Mouse (Mus musculus) embryonic facial prominence, embryonic 13.5 days (tissue): ENCODE results near the gene Kctd12. TPM values are rescaled to one million over a fixed set of nuclear protein-coding genes. Genes with fewer than 3 reads are reported as not detected.

Experiments
- ATAC-seq: fragments of 200-750 bp; cut with Nextera tagmentation; 2 replicates; pipeline ENCODE4 v1.8.0; 2017; ENCODE audit warnings: low read depth; ENCODE audit not compliant: insufficient number of reproducible peaks, insufficient read depth, low FRiP score, low TSS enrichment
- H3K27ac ChIP-seq: fragments of 300-500 bp; sonication (generic); 2 replicates; pipeline ENCODE4 v1.5.1; 2015; ENCODE audit warnings: moderate library complexity, mild to moderate bottlenecking, inconsistent platforms
- H3K27me3 ChIP-seq: fragments of 300-500 bp; sonication (generic); 2 replicates; pipeline ENCODE4 v1.6.1; 2015; ENCODE audit warnings: mild to moderate bottlenecking, inconsistent platforms
- H3K36me3 ChIP-seq: fragments of 300-500 bp; sonication (generic); 2 replicates; pipeline ENCODE4 v1.6.1; 2015; ENCODE audit warnings: mild to moderate bottlenecking, inconsistent platforms
- H3K4me1 ChIP-seq: fragments of 300-500 bp; sonication (generic); 2 replicates; pipeline ENCODE4 v1.6.1; 2015; ENCODE audit warnings: inconsistent platforms
- H3K4me2 ChIP-seq: fragments of 300-500 bp; sonication (generic); 2 replicates; pipeline ENCODE4 v1.6.1; 2015; ENCODE audit warnings: moderate library complexity, mild to moderate bottlenecking, inconsistent platforms
- H3K4me3 ChIP-seq: fragments of 300-500 bp; sonication (generic); 2 replicates; pipeline ENCODE4 v1.5.1; 2015; ENCODE audit warnings: mild to moderate bottlenecking, inconsistent platforms
- H3K9ac ChIP-seq: fragments of 300-500 bp; sonication (generic); 2 replicates; pipeline ENCODE4 v1.6.1; 2015; ENCODE audit warnings: mild to moderate bottlenecking, inconsistent platforms
- H3K9me3 ChIP-seq: fragments of 300-500 bp; sonication (generic); 2 replicates; pipeline ENCODE4 v1.6.1; 2016; ENCODE audit warnings: inconsistent platforms
- WGBS: fragments of 180-500 bp; shearing (Covaris S2); methylation state at CpG from one replicate; pipeline ENCODE4 v1.1.7; 2015; ENCODE audit warnings: mixed read lengths; 5-methylcytosine and 5-hydroxymethylcytosine counted together
- polyA plus RNA-seq: library from polyadenylated mRNA; unstranded; fragments of >200 nt; fragmentation: Nextera tagmentation; extraction: Ambion mirVana; gene quantifications from 2 replicates; pipeline ENCODE4 v1.2.1, GENCODE M21; 2015

The Kctd12 gene
- polyA plus RNA-seq, 1 experiment from 2014 or later = 34.8 TPM

GRCm38 (mm10) chr14:102987626-102988025 lies 5.2 kb upstream of the Kctd12 start:
- Histone ChIP-seq H3K4me3 (no peak overlapping the region), H3K9ac (no peak overlapping the region), H3K4me1 (peaks cover 16% of the 10 kb centered on the region), H3K9me3 (no peaks in the 10 kb centered on the region), H3K27ac (no peak overlapping the region), H3K27me3 (0 out of 2 replicates have a peak, but pooled peaks cover 12% of the 10 kb centered on the region), H3K36me3 (no peaks in the 10 kb centered on the region), H3K4me2 (no peak overlapping the region)
- 79% methylated on average over 5 of the region's 5 CpGs for WGBS
- ATAC-seq = no peak

GRCm38 (mm10) chr14:102983686-102984085 lies 1.2 kb upstream of the Kctd12 start:
- 66% methylated on average over 8 of the region's 8 CpGs for WGBS
- H3K9me3 ChIP-seq = no peaks in the 10 kb centered on the region
- H3K27me3 ChIP-seq = peaks cover 18% of the 10 kb centered on the region; the same call in 1 of the 2 replicates
- H3K9ac ChIP-seq = no peak overlapping the region
- 0 out of 2 replicates have a peak, but pooled peaks cover under 1% of the 10 kb centered on the region for H3K36me3 ChIP-seq
- ATAC-seq = no peak
- H3K27ac ChIP-seq = no peak overlapping the region
- peaks cover 11% of the 10 kb centered on the region for H3K4me1 ChIP-seq
- H3K4me3 ChIP-seq = no peak overlapping the region
- H3K4me2 ChIP-seq = peak overlapping the region; percentile 86

- under 1% methylated on average over 65 of the region's 76 CpGs for WGBS
- Histone ChIP-seq H3K4me3 (peak overlapping the region; percentile 76), H3K27me3 (peaks cover 14% of the 10 kb centered on the region; the same call in 1 of the 2 replicates), H3K4me2 (peak overlapping the region; percentile 86), H3K9me3 (no peaks in the 10 kb centered on the region), H3K4me1 (peaks cover 11% of the 10 kb centered on the region; the same call in 1 of the 2 replicates), H3K9ac (peak overlapping the region; percentile 87), H3K36me3 (0 out of 2 replicates have a peak, but pooled peaks cover 4% of the 10 kb centered on the region), H3K27ac (peak overlapping the region; percentile 93)
- no peak; the same call in none of the 2 replicates for ATAC-seq
Observed at GRCm38 (mm10) chr14:102982016-102982626, 316 bp downstream of the Kctd12 start.

GRCm38 (mm10) chr14:102981441-102982015 lies 909 bp downstream of the Kctd12 start:
- H3K4me3 ChIP-seq = peak overlapping the region; percentile 76
- 0 out of 2 replicates have a peak, but pooled peaks cover 4% of the 10 kb centered on the region for H3K36me3 ChIP-seq
- H3K9me3 ChIP-seq = no peaks in the 10 kb centered on the region
- H3K4me2 ChIP-seq = peak overlapping the region; percentile 86
- peaks cover 11% of the 10 kb centered on the region; the same call in 1 of the 2 replicates for H3K4me1 ChIP-seq
- peak overlapping the region; percentile 87 for H3K9ac ChIP-seq
- H3K27ac ChIP-seq = peak overlapping the region; percentile 93
- ATAC-seq = peak; percentile 49
- under 1% methylated on average over 61 of the region's 62 CpGs for WGBS
- H3K27me3 ChIP-seq = peaks cover 14% of the 10 kb centered on the region; the same call in 1 of the 2 replicates

- H3K4me1 ChIP-seq = peaks cover 11% of the 10 kb centered on the region; the same call in 1 of the 2 replicates
- 4% methylated on average over 14 of the region's 14 CpGs for WGBS
- H3K4me2 ChIP-seq = peak overlapping the region; percentile 86
- H3K9me3 ChIP-seq = no peaks in the 10 kb centered on the region
- peak overlapping the region; percentile 87 for H3K9ac ChIP-seq
- 0 out of 2 replicates have a peak, but pooled peaks cover 4% of the 10 kb centered on the region for H3K36me3 ChIP-seq
- peaks cover 14% of the 10 kb centered on the region; the same call in 1 of the 2 replicates for H3K27me3 ChIP-seq
- H3K4me3 ChIP-seq = peak overlapping the region; percentile 76
- H3K27ac ChIP-seq = peak overlapping the region; percentile 93
- ATAC-seq = no peak
Observed at GRCm38 (mm10) chr14:102980986-102981385, 1.5 kb downstream of the Kctd12 start.

GRCm38 (mm10) chr14:102980481-102980880 lies 2.0 kb downstream of the Kctd12 start:
- Histone ChIP-seq H3K4me3 (peak overlapping the region; percentile 76), H3K9ac (peak overlapping the region; percentile 87), H3K27me3 (peaks cover 14% of the 10 kb centered on the region; the same call in 1 of the 2 replicates), H3K36me3 (0 out of 2 replicates have a peak, but pooled peaks cover 4% of the 10 kb centered on the region), H3K4me2 (peak overlapping the region; percentile 86), H3K4me1 (peaks cover 11% of the 10 kb centered on the region; the same call in 1 of the 2 replicates), H3K9me3 (no peaks in the 10 kb centered on the region), H3K27ac (0 out of 2 replicates have a peak overlapping the region, but pooled peaks have one; percentile 93)
- WGBS = 17% methylated on average over 7 of the region's 7 CpGs
- no peak for ATAC-seq

- H3K27ac ChIP-seq = no peak overlapping the region
- no peak for ATAC-seq
Observed at GRCm38 (mm10) chr14:102979831-102980230, 2.6 kb downstream of the Kctd12 start.

GRCm38 (mm10) chr14:102975865-102976264 lies 6.6 kb downstream of the Kctd12 start:
- H3K27me3 ChIP-seq = 0 out of 2 replicates have a peak, but pooled peaks cover under 1% of the 10 kb centered on the region
- H3K4me1 ChIP-seq = peaks cover 11% of the 10 kb centered on the region; the same call in 1 of the 2 replicates
- no peak overlapping the region for H3K4me2 ChIP-seq
- H3K27ac ChIP-seq = no peak overlapping the region
- no peak overlapping the region for H3K9ac ChIP-seq
- no peak for ATAC-seq
- no peak overlapping the region for H3K4me3 ChIP-seq
- 0 out of 2 replicates have a peak, but pooled peaks cover 4% of the 10 kb centered on the region for H3K36me3 ChIP-seq
- H3K9me3 ChIP-seq = no peaks in the 10 kb centered on the region
- 87% methylated on average over 6 of the region's 6 CpGs for WGBS

More at GRCm38 (mm10) chr14:102979831-102980230, 2.6 kb downstream of the Kctd12 start:
- no peaks in the 10 kb centered on the region for H3K9me3 ChIP-seq
- peaks cover 11% of the 10 kb centered on the region; the same call in 1 of the 2 replicates for H3K4me1 ChIP-seq
- 18% methylated on average over 10 of the region's 10 CpGs for WGBS
- H3K36me3 ChIP-seq = 0 out of 2 replicates have a peak, but pooled peaks cover 4% of the 10 kb centered on the region
- peak overlapping the region; percentile 57 for H3K9ac ChIP-seq
- peak overlapping the region; percentile 76 for H3K4me3 ChIP-seq
- peak overlapping the region; percentile 86 for H3K4me2 ChIP-seq
- H3K27me3 ChIP-seq = peaks cover 13% of the 10 kb centered on the region; the same call in 1 of the 2 replicates

- ATAC-seq = no peak
- no peak overlapping the region for H3K4me2 ChIP-seq
- H3K27me3 ChIP-seq = no peaks in the 10 kb centered on the region
- H3K9ac ChIP-seq = no peak overlapping the region
- H3K4me1 ChIP-seq = no peaks in the 10 kb centered on the region
- WGBS = 72% methylated on average over 5 of the region's 5 CpGs
- no peak overlapping the region for H3K27ac ChIP-seq
- H3K36me3 ChIP-seq = no peaks in the 10 kb centered on the region
- no peaks in the 10 kb centered on the region for H3K9me3 ChIP-seq
- no peak overlapping the region for H3K4me3 ChIP-seq
Observed at GRCm38 (mm10) chr14:102968824-102969223, 13.6 kb downstream of the Kctd12 start.

- Histone ChIP-seq H3K36me3 (no peaks in the 10 kb centered on the region), H3K4me3 (no peak overlapping the region), H3K27me3 (no peaks in the 10 kb centered on the region), H3K9ac (no peak overlapping the region), H3K4me2 (no peak overlapping the region), H3K4me1 (no peaks in the 10 kb centered on the region), H3K27ac (no peak overlapping the region), H3K9me3 (no peaks in the 10 kb centered on the region)
- ATAC-seq = no peak
- WGBS = 59% methylated on average over 7 of the region's 7 CpGs
Observed at GRCm38 (mm10) chr14:102966241-102966640, 16.2 kb downstream of the Kctd12 start.

- ATAC-seq = no peak
- no peaks in the 10 kb centered on the region for H3K27me3 ChIP-seq
- H3K27ac ChIP-seq = no peak overlapping the region
- no peak overlapping the region for H3K4me3 ChIP-seq
- no peak overlapping the region for H3K9ac ChIP-seq
- no peaks in the 10 kb centered on the region for H3K9me3 ChIP-seq
- H3K36me3 ChIP-seq = no peaks in the 10 kb centered on the region
- no peaks in the 10 kb centered on the region for H3K4me1 ChIP-seq
- H3K4me2 ChIP-seq = no peak overlapping the region
- 64% methylated on average over 1 of the region's 1 CpGs for WGBS
Observed at GRCm38 (mm10) chr14:102965841-102966240, 16.6 kb downstream of the Kctd12 start.
